Mouse (Mus musculus) mouse embryonic stem cell (cell line): ENCODE results near the gene Prdm2.

Experiments
- in situ Hi-C, 2 experiments: fragments of 300-500 bp; cut with MboI; formaldehyde crosslinking; loops; 1 replicate in 1 of 2; 3 replicates in 1 of 2; pipeline ENCODE4 v1.14.3; 2019 to 2020; ENCODE audit warnings: low sequenced_read_pairs in 2 of 2, low pct_unique_long_range_greater_than_20kb in 1 of 2, mixed read lengths in 1 of 2; ENCODE audit not compliant: unreplicated experiment in 1 of 2

Prdm2 gene

GRCm38 (mm10) chr4:143214221-143214797, 1.5 kb upstream of the Prdm2 start:
- in situ Hi-C loops = no loop called here

DNA sequence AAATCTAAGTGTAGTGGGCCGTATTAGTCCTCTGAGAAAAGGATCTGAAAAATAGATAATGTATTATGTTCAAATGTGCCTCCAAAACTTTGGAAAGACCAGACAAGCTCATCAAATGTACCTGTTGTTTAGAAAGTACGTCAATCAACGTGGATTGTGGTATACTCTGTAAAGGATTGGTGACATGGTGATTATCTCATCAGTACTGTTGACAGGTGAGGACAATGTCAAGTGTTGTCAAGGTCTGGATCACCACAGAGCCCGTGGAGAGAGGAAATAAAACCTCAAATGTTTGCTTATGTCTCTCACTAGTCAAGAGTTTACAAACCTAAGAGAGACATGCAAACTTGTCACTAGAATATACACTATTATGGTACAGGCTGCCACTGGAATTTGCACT, 776 bp upstream of the Prdm2 start:
- in situ Hi-C loops = no loop called here

- in situ Hi-C loops = no loop called here
Measured at GRCm38 (mm10) chr4:143213175-143213479, 332 bp upstream of the Prdm2 start.

DNA sequence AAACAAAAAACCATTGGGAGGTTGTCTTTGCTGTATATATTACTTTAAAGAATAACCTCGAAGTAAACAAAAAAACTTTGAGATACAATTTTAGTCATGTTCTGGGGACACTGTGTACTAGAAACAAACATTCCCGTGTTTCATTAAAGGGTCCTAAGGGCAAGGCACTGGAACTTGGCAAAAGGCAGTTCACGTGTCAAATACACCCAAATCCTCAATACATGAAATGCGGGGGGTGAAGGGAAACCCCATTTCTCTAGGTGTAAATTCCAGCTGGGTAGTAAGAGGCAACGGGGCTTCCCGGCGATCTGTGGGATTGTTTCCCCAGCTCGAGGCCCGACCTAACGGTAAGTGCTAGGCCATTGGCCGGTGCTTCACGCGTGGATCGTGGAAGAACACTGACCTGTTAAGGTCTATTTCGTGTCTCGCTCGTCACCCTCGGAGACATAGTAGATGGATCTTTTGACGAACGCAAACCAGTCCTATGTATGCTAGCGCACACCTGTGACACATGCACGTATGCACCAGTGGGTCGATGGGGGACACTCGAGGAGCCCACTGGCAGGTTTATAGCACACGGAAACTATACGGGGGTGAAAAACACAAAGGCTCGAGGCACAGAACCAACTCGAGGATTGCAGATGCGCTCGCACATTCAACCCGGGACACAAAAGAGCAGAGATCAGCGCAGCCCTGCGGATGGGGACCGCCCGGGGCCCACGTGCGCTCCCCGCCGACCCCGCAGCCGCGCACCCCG, 1.0 kb downstream of the Prdm2 start:
- in situ Hi-C loops = no loop called here

GRCm38 (mm10) chr4:143209997-143210396, 2.8 kb downstream of the Prdm2 start:
- in situ Hi-C loops = no loop called here

- in situ Hi-C loops = no loop called here
Measured at GRCm38 (mm10) chr4:143202653-143203052, 10.1 kb downstream of the Prdm2 start.

DNA sequence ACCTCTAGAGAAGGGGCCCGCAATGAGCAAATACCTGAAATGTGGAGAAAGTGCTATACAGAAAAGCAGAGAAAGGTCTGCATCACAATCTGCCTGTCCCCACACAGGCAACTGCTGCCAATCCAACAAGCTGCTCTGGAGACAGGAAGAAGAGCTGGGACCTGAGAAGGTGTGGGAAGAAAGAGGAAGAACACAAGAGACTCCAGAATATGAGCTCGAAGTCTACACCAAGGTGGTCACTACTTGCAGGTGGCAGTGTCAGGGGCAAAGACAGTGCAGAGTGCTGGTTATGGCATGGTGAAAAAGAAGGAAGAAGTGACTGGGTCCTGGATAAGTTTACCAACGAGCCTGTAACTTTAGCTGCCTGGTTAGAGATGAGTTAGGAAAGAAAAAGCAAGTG, 14.4 kb downstream of the Prdm2 start:
- in situ Hi-C loops = no loop called here

GRCm38 (mm10) chr4:143197845-143198356, 14.9 kb downstream of the Prdm2 start:
- in situ Hi-C loops = no loop called here

DNA sequence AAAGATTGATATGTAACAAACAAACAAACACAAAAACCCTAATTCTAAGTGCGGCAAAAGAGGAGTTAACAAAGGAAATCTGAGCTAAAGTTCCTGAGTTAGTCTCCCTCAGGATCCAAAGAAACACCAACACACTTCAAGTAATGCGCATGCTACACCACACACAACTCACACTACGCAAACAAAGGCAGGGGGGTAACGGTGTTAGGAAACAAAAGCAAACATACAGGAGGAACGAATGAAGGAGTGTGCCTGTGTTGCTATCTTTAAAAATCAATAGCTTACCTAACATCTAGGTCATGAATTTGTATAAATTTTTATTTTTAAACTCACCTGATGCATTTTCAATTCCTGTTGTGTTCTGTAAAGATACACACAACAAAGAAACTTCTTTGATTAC, 18.5 kb downstream of the Prdm2 start:
- in situ Hi-C loops = no loop called here

- in situ Hi-C loops = no loop called here
Measured at GRCm38 (mm10) chr4:143193164-143193563, 19.6 kb downstream of the Prdm2 start.

GRCm38 (mm10) chr4:143191783-143192182, 21.0 kb downstream of the Prdm2 start:
- in situ Hi-C loops = no loop called here

GRCm38 (mm10) chr4:143190657-143191056, 22.1 kb downstream of the Prdm2 start:
- in situ Hi-C loops = no loop called here

GRCm38 (mm10) chr4:143188571-143189191, 24.1 kb downstream of the Prdm2 start:
- in situ Hi-C loops = no loop called here

GRCm38 (mm10) chr4:143186066-143186465, 26.7 kb downstream of the Prdm2 start:
- in situ Hi-C loops = no loop called here

DNA sequence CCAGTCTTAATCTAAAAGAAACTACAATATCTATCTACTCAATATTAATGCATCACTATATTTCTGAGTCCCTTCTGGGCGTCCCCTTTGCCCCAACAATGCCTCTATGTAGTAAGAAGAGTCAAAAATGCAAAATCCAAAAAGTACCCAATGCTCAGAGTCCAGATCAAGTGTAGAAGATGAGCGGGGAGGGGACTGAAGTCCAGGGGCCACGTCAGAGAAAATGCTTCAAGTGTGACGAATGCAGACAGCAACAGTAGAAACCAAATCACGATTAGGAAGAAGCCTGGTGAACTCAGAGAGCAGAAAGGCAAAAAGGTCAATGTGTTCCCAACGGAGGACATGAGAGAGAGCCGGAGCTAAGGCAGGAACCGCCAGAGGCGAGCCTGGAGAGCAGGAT, 27.3 kb downstream of the Prdm2 start:
- in situ Hi-C loops = no loop called here

- in situ Hi-C loops = no loop called here
Measured at GRCm38 (mm10) chr4:143183141-143183540, 29.7 kb downstream of the Prdm2 start.

DNA sequence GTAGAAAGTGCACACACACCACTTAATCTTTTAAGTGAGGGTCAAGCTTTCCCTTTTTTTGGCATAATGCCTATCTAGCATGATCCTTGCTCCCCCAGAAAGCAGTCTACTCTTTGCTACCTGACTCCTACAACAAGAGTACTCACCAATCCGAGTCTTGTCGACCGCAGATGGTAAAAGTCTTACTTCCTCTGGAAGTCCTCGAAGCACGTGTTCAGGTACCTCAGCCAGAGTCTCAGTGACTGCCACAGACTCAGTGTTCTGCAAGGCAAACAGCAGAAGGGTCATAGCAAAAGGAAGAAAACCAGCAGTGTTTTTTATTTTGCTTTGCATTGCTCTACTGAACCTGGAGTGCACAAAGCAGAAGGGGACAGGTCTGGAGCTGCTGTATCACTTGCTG, 32.1 kb downstream of the Prdm2 start:
- in situ Hi-C loops = no loop called here

GRCm38 (mm10) chr4:143171600-143172290, 41.0 kb downstream of the Prdm2 start:
- in situ Hi-C loops = no loop called here

GRCm38 (mm10) chr4:143170290-143170689, 42.5 kb downstream of the Prdm2 start:
- in situ Hi-C loops = no loop called here
